Mouse (Mus musculus) left cerebral cortex, adult 2 months (tissue): ENCODE results near the gene Nrp1. TPM values are rescaled to one million over a fixed set of nuclear protein-coding genes. Genes with fewer than 3 reads are reported as not detected.
A peak's percentile ranks its signal among the peaks of the same experiment; 100 is the strongest.

Source experiments
- DNase-seq, 2 experiments: peaks; one replicate each; pipeline ENCODE4 v3.0.0; 2021 to 2022; ENCODE audit warnings: low spot score in 2 of 2, mixed read lengths in 1 of 2; ENCODE audit errors: extremely low spot score in 1 of 2
- H3K27ac ChIP-seq: fragments of 200-600 bp; 2 replicates; pipeline ENCODE4 v1.8.1; 2022
- H3K4me3 ChIP-seq: fragments of 200-600 bp; 2 replicates; pipeline ENCODE4 v1.8.1; 2022
- CTCF ChIP-seq: fragments of 200-600 bp; IDR thresholded peaks from 2 replicates; pipeline ENCODE4 v1.8.1; 2022; ENCODE audit warnings: antibody characterized with exemption, mild to moderate bottlenecking, moderate library complexity
- intact Hi-C: fragments of 180-260 bp; cut with DNase I; formaldehyde crosslinking; loops from one replicate; pipeline ENCODE4 v1.15.1; 2025
- microRNA-seq, 2 experiments: library from miRNA; unstranded; fragments of <30 nt; microRNA quantifications; one replicate each; pipeline ENCODE4 v1.2.0; 2021
- total RNA-seq, 2 experiments: library from RNA; stranded (reverse); gene quantifications; 2 replicates each; pipeline ENCODE4 v1.2.3; 2021

Nrp1 gene
- total RNA-seq, 2 experiments from 2014 or later: 27.5 to 29.2 TPM

DNA sequence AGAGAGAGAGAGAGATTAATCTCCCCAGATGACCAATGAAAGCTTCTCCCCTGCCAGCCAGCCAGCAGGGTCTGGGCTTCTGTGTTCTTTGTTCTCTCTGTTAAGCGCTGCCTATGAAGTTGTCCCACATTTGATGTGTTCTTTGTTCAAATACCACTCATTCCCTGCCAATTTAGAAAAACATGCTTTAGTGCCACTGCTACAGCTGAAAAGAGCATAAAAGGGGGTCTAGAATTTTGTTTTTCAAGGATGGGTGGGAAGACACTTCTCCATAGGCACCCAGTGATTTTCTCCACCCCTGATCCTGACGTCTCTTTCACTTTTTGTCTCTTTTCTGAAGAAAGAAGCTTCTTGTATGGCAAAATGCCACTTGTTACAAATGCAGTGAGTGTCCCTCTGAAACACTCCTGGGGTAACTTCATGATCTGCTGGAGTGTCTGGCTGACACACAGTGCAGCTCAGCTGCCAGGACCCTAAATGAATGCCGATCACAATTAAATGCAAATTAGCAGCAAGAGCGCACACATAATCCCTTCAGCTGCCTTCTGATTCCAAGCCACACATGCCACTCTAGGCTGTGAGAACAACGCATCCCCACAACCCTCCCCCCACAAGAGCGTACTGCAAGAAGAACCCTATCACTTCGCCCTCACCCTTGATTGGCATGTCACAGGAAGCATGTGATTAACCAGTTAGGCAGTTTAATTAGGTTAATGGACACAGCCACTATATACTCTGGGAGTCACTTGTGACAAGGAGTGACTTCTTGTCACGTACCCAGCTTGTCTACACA, 170.4 kb downstream of the Nrp1 start:
- TF ChIP-seq CTCF: no peak
- no peak for DNase-seq
- Histone ChIP-seq H3K27ac (no peak overlapping the region), H3K4me3 (no peak overlapping the region)
- intact Hi-C loops: no loop called here

- intact Hi-C loops: no loop called here
- no peak for DNase-seq
- no peak overlapping the region for H3K4me3 ChIP-seq
- TF ChIP-seq CTCF: no peak
- no peak overlapping the region for H3K27ac ChIP-seq
Measured at GRCm38 (mm10) chr8:128534442-128534871, 176.1 kb downstream of the Nrp1 start.

DNA sequence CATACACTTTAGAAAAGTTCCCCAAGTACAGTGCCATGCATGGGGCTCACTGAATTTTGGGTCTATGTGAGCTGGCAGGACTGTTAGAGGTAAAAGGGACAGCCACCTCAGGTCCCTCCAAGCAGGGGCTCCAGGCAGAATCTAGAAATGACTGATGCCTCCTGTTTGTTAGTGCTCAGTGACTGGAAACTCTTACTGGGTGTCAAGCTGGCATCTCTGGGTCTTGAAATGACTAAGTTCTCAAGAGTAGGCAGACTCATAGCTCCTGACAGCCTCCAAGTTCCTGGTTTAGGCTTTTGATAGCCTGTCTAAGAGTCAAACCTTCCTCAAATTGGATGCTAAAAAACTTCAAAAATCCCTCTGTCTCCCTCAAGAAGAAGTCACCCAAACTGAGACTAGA, 177.3 kb downstream of the Nrp1 start:
- no peak overlapping the region for H3K27ac ChIP-seq
- intact Hi-C loops: no loop called here
- no peak for DNase-seq

GRCm38 (mm10) chr8:128538378-128538777, 180.0 kb downstream of the Nrp1 start:
- no peak for TF ChIP-seq CTCF
- no peak overlapping the region for H3K27ac ChIP-seq
- no peak overlapping the region for H3K4me3 ChIP-seq
- no peak for DNase-seq
- intact Hi-C loops: no loop called here

More for the DNA sequence above, 177.3 kb downstream of the Nrp1 start:
- no peak for TF ChIP-seq CTCF
- no peak overlapping the region for H3K4me3 ChIP-seq

GRCm38 (mm10) chr8:128541355-128542090, 183.1 kb downstream of the Nrp1 start:
- H3K4me3 ChIP-seq: no peak overlapping the region
- DNase-seq: no peak
- intact Hi-C loops: no loop called here
- H3K27ac ChIP-seq: no peak overlapping the region
- no peak for TF ChIP-seq CTCF

DNA sequence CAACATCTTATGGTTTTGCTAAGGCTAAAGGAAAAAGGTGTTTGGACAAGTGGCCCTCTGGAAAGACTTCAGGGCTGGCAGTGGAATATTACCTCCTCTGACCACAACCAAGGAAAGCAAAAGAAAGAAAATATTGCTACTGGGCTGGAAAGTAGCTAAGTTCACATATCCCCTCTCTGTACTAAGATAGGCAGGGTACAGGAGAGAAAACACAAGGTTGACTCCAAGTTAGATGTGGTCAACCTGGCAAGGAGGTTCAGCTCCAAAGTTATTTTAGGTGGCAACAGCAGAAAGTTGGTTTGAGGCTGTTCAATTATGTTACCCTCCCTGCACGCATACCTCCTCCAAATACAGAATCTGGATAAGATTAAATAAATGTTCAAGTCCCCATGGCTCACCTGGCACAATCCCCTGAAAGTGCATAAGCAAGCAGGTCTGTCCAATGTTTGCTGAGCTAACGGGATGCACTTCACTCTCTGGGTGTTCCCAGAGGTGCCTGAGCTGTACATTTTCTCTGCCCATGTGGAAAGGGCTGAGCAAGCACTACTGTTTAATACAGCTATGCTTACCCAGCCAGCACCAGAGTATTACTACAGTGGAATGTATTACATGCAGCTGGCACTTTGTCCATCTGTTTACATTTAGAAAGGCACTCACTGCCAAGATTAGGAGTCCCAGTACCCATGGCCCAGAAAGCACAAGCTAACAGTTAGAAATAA, 185.9 kb downstream of the Nrp1 start:
- TF ChIP-seq CTCF: no peak
- DNase-seq: no peak
- Histone ChIP-seq H3K27ac (no peak overlapping the region), H3K4me3 (no peak overlapping the region)
- intact Hi-C loops: no loop called here

DNA sequence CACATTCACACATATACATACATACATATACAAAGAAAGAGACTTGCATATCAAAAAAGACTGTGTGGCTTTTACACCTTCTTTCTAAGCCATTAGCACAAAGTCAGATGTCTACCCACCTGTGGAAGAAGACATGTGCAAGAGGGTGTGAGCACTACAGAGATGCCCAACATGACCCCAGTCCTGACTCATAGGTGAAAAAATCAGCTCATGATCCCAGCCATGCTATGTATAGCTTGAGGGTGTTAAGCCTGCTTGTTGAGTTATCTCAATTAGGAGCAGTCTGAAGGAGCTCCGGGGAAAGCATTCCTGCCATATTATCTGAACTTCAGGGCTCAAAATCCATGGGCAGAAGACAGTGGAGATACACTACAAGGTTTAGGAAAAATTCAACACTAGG, 187.9 kb downstream of the Nrp1 start:
- intact Hi-C loops: loop anchor here (5.0 kb wide), 1 partner anchor 1354 kb away; no protein-coding TSS in a partner anchor
- Histone ChIP-seq H3K27ac (no peak overlapping the region), H3K4me3 (no peak overlapping the region)
- TF ChIP-seq CTCF: no peak
- DNase-seq: no peak

GRCm38 (mm10) chr8:128547361-128547760, 189.0 kb downstream of the Nrp1 start:
- no peak for TF ChIP-seq CTCF
- intact Hi-C loops: loop anchor here (5.0 kb wide), 1 partner anchor 1355 kb away; no protein-coding TSS in a partner anchor
- Histone ChIP-seq H3K27ac (no peak overlapping the region), H3K4me3 (no peak overlapping the region)
- DNase-seq: no peak

GRCm38 (mm10) chr8:128549738-128550137, 191.3 kb downstream of the Nrp1 start:
- TF ChIP-seq CTCF: no peak
- intact Hi-C loops: loop anchor here (5.0 kb wide), 1 partner anchor 1357 kb away; no protein-coding TSS in a partner anchor

GRCm38 (mm10) chr8:128551421-128552139, 193.2 kb downstream of the Nrp1 start:
- peak; percentile 97 for TF ChIP-seq CTCF
- intact Hi-C loops: no loop called here

More at GRCm38 (mm10) chr8:128549738-128550137, 191.3 kb downstream of the Nrp1 start:
- Histone ChIP-seq H3K27ac (no peak overlapping the region), H3K4me3 (no peak overlapping the region)
- DNase-seq: no peak

More at GRCm38 (mm10) chr8:128551421-128552139, 193.2 kb downstream of the Nrp1 start:
- DNase-seq: peak; percentile 59 to 71
- Histone ChIP-seq H3K4me3 (no peak overlapping the region), H3K27ac (no peak overlapping the region)

Small RNA genes within 50 kb of the gene (microRNA-seq; reads per million reads assigned to microRNA genes)
- gene Mir1903: 0 reads per million in 2 experiments
